Mouse (Mus musculus): ENCODE data around the gene Gata2.

The Gata2 gene

GRCm38 (mm10) chr6:88194053-88194977 is 624 bp downstream of the Gata2 start:
- DNase-seq (ENCODE audit: extremely low spot score, low read depth, low spot score): no peak

DNA sequence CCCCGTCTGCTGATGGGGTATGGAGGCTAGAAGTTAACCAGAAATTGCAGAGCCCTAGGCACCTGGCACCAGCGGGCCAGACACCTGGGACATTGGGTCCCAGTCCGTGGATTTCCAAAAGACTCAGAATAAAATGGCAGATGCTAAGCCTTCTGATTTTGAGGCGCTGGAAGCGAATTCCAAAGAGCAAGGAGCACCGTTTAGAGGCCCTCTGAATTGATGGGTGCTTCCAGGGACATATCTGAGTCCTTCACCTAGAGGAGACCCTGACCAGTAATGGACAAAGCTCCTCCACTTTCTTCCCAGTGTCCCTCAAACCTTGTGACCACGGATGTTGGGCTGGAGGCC is 1.3 kb downstream of the Gata2 start:
- DNase-seq (ENCODE audit: extremely low spot score, low read depth, low spot score): no peak

GRCm38 (mm10) chr6:88196054-88196732 is 2.5 kb downstream of the Gata2 start:
- DNase-seq (ENCODE audit: extremely low spot score, low read depth, low spot score): no peak

GRCm38 (mm10) chr6:88196733-88197312 is 3.1 kb downstream of the Gata2 start:
- no peak for DNase-seq (ENCODE audit: extremely low spot score, low read depth, low spot score)

GRCm38 (mm10) chr6:88197313-88198069 is 3.8 kb downstream of the Gata2 start:
- no peak for DNase-seq (ENCODE audit: extremely low spot score, low read depth, low spot score)

DNA sequence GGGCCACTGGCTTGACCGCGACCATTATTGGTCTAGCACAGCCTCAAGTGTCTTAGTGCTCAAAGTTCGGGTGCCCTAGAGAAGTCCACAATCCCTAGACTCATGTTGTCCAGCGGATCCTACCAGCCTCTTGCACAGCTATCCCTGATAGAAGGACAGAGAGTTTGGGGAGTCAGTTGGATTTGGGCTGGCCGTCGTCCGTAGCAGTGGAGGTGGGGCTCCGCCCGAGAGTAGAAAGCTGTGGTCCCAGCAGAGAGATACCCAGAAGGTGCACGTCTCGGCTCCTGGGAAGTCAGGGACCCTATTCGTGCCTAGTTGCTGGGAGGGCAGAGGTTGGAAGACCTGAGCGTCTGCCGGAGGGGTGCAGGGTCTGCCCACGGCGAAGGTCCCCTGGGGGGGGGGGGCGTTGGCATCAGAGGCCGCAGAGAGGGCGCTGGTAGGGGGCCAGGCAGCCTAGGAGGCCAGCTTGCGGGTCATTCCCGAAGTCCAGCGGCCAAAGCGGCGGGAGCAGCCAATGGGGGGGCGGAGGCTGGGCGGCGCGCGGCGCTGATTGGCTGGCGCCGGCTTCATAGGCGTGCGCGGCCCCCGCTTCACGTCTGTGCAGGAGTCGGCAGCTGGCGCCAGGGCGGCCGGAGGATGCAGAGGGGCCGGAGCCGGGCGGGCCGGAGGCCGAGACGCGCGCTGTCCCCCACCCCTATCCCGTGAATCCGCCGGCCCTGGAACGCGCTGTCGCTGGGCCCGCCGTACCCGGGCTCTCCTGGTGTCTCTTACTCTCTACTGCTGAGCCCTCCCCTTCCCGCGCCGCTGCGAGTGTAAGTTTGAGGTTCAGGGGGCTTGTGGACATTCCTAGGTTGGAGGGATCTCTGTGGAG is 4.6 kb downstream of the Gata2 start:
- no peak for DNase-seq (ENCODE audit: extremely low spot score, low read depth, low spot score)

- no peak for DNase-seq (ENCODE audit: extremely low spot score, low read depth, low spot score)
These were observed 5.5 kb downstream of the Gata2 start for GRCm38 (mm10) chr6:88199001-88199717.

DNA sequence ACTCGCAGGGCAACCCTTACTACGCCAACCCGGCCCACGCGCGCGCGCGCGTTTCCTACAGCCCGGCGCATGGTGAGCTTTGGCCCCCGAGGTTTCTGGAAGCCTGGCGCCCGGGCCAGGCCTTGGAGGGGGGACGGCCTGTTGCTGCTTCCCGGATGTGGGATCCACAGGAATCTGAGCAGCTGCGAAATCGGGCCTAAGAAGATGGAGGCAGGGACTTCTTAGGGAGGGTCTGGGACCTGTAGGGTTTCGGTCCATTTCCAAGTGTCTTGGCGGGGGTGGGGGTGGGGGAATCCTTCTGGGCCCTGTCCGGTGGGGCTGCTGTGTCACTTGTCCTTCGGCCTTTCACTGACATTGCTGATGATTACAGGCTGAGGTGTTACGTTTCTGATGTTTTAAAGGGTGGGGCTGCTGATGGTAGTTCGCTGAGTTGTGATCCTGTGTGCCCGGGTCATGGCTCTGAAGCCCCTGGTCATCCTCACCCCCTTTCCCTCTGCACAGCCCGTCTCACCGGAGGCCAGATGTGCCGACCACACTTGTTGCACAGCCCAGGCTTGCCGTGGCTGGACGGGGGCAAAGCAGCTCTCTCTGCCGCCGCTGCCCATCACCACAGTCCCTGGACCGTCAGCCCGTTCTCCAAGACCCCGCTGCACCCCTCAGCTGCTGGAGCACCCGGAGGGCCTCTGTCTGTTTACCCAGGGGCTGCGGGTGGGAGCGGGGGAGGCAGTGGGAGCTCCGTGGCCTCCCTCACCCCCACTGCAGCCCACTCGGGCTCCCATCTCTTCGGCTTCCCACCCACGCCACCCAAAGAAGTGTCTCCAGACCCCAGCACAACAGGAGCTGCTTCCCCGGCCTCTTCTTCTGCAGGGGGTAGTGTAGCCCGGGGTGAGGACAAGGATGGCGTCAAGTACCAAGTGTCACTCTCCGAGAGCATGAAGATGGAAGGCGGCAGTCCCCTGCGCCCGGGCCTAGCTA is 6.3 kb downstream of the Gata2 start:
- no peak for DNase-seq (ENCODE audit: extremely low spot score, low read depth, low spot score)

GRCm38 (mm10) chr6:88200693-88201609 is 7.3 kb downstream of the Gata2 start:
- DNase-seq (ENCODE audit: extremely low spot score, low read depth, low spot score): no peak

DNA sequence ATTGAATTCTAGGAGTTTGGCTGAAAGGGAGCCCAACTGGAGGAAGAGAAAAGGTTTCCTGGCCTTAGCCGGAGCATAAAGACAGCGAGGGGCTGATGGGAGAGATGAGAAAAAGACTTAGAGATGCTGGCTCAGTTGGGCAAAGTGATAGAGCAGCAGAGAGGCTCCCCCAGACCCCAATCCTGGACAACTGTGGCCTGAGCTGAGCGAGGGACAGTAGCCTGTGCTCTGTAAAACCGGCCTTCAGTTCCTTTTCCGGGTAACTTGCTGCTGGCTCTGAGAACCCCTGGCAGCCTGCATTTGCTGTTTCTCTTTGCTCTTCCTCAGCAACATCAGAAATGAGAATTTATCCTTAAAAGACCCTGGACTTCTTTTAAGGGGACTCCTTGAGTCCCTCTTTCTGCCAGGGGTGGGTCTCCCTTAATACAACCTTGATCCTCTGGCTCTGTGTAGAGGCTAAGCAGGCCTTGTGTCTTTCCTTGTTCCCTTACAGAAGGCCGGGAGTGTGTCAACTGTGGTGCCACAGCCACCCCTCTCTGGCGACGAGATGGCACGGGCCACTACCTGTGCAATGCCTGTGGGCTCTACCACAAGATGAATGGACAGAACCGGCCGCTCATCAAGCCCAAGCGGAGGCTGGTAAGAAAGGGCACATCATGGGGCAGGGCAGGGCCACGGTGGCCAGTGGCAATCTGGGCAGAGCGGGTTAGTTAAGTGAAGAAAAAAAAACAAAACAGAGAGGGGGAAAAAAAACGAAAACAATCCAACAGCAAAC is 8.4 kb downstream of the Gata2 start:
- DNase-seq (ENCODE audit: extremely low spot score, low read depth, low spot score): no peak

GRCm38 (mm10) chr6:88202921-88203690 is 9.4 kb downstream of the Gata2 start:
- DNase-seq (ENCODE audit: extremely low spot score, low read depth, low spot score): no peak

- no peak for DNase-seq (ENCODE audit: extremely low spot score, low read depth, low spot score)
These were observed 10.2 kb downstream of the Gata2 start for GRCm38 (mm10) chr6:88203791-88204405.

DNA sequence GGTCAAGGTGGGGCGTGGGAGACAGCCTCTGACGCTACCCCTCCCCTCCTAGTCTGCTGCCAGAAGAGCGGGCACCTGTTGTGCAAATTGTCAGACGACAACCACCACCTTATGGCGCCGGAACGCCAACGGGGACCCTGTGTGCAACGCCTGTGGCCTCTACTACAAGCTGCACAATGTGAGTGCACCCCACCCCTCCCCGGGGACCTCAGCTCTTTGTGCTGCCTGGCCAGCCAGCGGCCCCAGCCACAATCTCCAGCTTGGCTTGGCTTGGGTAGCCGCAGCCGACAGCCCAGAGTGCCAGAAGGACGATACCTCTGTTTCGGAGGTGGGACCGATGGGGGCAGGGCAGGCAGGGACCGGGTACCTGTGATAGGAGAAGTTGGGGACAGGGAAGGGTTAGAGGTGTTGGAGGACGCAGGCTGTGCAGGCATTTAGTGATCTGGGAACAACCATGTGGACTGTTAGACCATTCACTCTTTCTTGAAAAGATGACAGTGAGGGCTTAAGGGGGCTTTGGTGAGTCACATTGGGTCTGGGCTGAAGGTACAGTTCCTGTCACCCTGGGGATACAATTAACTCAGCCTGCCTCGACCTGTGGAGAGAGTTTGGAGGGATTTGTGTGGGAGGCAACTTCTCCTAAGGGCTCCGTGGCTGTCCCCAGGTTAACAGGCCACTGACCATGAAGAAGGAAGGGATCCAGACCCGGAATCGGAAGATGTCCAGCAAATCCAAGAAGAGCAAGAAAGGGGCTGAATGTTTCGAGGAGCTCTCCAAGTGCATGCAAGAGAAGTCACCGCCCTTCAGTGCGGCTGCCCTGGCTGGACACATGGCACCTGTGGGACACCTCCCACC is 11.1 kb downstream of the Gata2 start:
- DNase-seq (ENCODE audit: extremely low spot score, low read depth, low spot score): no peak

DNA sequence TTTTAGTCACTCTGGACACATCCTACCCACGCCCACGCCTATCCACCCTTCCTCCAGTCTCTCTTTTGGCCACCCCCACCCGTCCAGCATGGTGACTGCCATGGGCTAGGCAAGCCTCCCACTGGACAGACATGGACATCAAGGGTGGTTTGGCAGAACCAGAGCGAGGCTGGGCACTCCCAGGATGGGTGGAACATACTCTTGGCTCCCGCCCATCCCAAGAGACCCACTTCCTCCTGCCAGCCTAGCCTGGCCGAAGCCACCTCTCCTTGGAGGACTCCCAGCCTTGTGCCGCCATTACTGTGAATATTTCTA is 11.7 kb downstream of the Gata2 start:
- no peak for DNase-seq (ENCODE audit: extremely low spot score, low read depth, low spot score)

- DNase-seq (ENCODE audit: extremely low spot score, low read depth, low spot score): no peak
These were observed 12.2 kb downstream of the Gata2 start for GRCm38 (mm10) chr6:88205937-88206336.
